8 mouse cellular contexts compared by ENCODE assay signal in genomic region chr2:165889266-165889665, GRCm38 (mm10). TPM values are rescaled to one million over a fixed set of nuclear protein-coding genes. Genes with fewer than 3 reads are reported as not detected.
A peak's percentile ranks its signal among the peaks of the same experiment; 100 is the strongest.
DNase-seq lines count a peak whose midpoint lies in the region; ATAC-seq lines count a peak whose summit lies in the region.

No protein-coding gene starts in this region.

- H3K27ac ChIP-seq in heart, embryonic 13.5 days (replicated peaks) = peak overlapping the region; percentile 100
- peak overlapping the region; percentile 30; the same call in 1 of the 2 replicates for H3K27ac ChIP-seq in brown adipose tissue, adult 24 weeks (replicated peaks; ENCODE audit: low read depth, low read length)
- peak overlapping the region; percentile 100 for H3K27ac ChIP-seq in hindbrain, embryonic 11.5 days (ENCODE audit: low read depth, low read length)
- peak overlapping the region; percentile 32 for H3K27ac ChIP-seq in midbrain, embryonic 11.5 days (ENCODE audit: low read depth, low read length)

- H3K27me3 ChIP-seq in heart, embryonic 13.5 days (replicated peaks) = no peaks in the 10 kb centered on the region
- no peaks in the 10 kb centered on the region for H3K27me3 ChIP-seq in hindbrain, embryonic 11.5 days (ENCODE audit: control insufficient read depth, insufficient read depth, low read length)
- H3K27me3 ChIP-seq in midbrain, embryonic 11.5 days (ENCODE audit: control insufficient read depth, insufficient read depth, low read length) = no peaks in the 10 kb centered on the region

- no peak overlapping the region for H3K4me3 ChIP-seq in heart, embryonic 13.5 days
- no peak overlapping the region for H3K4me3 ChIP-seq in brown adipose tissue, adult 24 weeks (ENCODE audit: insufficient read depth, low read depth, low read length)
- H3K4me3 ChIP-seq in hindbrain, embryonic 11.5 days (ENCODE audit: low read depth, low read length) = no peak overlapping the region
- H3K4me3 ChIP-seq in midbrain, embryonic 11.5 days (ENCODE audit: low read depth, low read length) = no peak overlapping the region

- ATAC-seq in heart, embryonic 13.5 days (ENCODE audit: extremely low read depth, insufficient number of reproducible peaks, low FRiP score, low TSS enrichment) = no peak
- ATAC-seq in hindbrain, embryonic 11.5 days (ENCODE audit: low FRiP score) = no peak
- no peak for ATAC-seq in midbrain, embryonic 11.5 days (ENCODE audit: low FRiP score)

- no peak for DNase-seq in heart, postnatal 14 days
- DNase-seq in hindbrain, embryonic 11.5 days (ENCODE audit: low spot score) = no peak
- DNase-seq in midbrain, embryonic 11.5 days (ENCODE audit: low spot score, missing footprints) = no peak
- no peak for DNase-seq in urinary bladder, adult 2 months (ENCODE audit: low spot score)
- DNase-seq in left cerebral cortex, postnatal 4 days = no peak
- DNase-seq in cerebellum, adult 11-12 months = no peak

- intact Hi-C loops in heart, postnatal 14 days (cut with DNase I) = no loop called here
- intact Hi-C loops in left cerebral cortex, postnatal 4 days (cut with DNase I) = no loop called here

- peak overlapping the region; percentile 76 for H3K4me2 ChIP-seq in heart, embryonic 13.5 days
- no peak overlapping the region for H3K4me2 ChIP-seq in hindbrain, embryonic 11.5 days (replicated peaks; ENCODE audit: low read depth, low read length)
- no peak overlapping the region for H3K4me2 ChIP-seq in midbrain, embryonic 11.5 days

- H3K4me1 ChIP-seq in heart, embryonic 13.5 days = peaks cover 66% of the 10 kb centered on the region
- peaks cover 29% of the 10 kb centered on the region for H3K4me1 ChIP-seq in brown adipose tissue, adult 24 weeks (ENCODE audit: control insufficient read depth, insufficient read depth, insufficient read length, low read length)
- peaks cover 40% of the 10 kb centered on the region for H3K4me1 ChIP-seq in hindbrain, embryonic 11.5 days (replicated peaks; ENCODE audit: control insufficient read depth, insufficient read depth, low read length)
- peaks cover 51% of the 10 kb centered on the region for H3K4me1 ChIP-seq in midbrain, embryonic 11.5 days (ENCODE audit: control insufficient read depth, insufficient read depth, low read length)

- 69% methylated on average over 7 of the region's 7 CpGs for WGBS in heart, embryonic 13.5 days
- WGBS in hindbrain, embryonic 11.5 days = 72% methylated on average over 7 of the region's 7 CpGs
- 80% methylated on average over 7 of the region's 7 CpGs for WGBS in midbrain, embryonic 11.5 days

- H3K9me3 ChIP-seq in heart, embryonic 13.5 days = no peaks in the 10 kb centered on the region
- no peaks in the 10 kb centered on the region for H3K9me3 ChIP-seq in hindbrain, embryonic 11.5 days (ENCODE audit: control insufficient read depth, low read length)
- H3K9me3 ChIP-seq in midbrain, embryonic 11.5 days (ENCODE audit: control insufficient read depth, low read length) = no peaks in the 10 kb centered on the region

- H3K36me3 ChIP-seq in heart, embryonic 13.5 days = no peaks in the 10 kb centered on the region
- H3K36me3 ChIP-seq in hindbrain, embryonic 11.5 days (ENCODE audit: control insufficient read depth, insufficient read depth, low read length) = no peaks in the 10 kb centered on the region
- H3K36me3 ChIP-seq in midbrain, embryonic 11.5 days (ENCODE audit: control insufficient read depth, insufficient read depth, low read length) = no peaks in the 10 kb centered on the region

- H3K9ac ChIP-seq in heart, embryonic 13.5 days = peak overlapping the region; percentile 82
- H3K9ac ChIP-seq in hindbrain, embryonic 11.5 days (ENCODE audit: low read depth, low read length) = no peak overlapping the region
- H3K9ac ChIP-seq in midbrain, embryonic 11.5 days (ENCODE audit: low read length) = peak overlapping the region; percentile 31

RNA-seq across cellular contexts. Expression of gene Zmynd8, which starts 9.6 kb away (rescaled TPM):
- polyA plus RNA-seq in heart, embryonic 13.5 days (2015; fragmentation: Nextera tagmentation; extraction: Ambion mirVana) = 41.5 and 42.4 TPM in 2 replicates
- total RNA-seq in heart, postnatal 14 days (2021) = 10 to 100 TPM; 52.0 to 52.5 TPM
- 6.7 and 17.9 TPM in 2 replicates for polyA plus RNA-seq in brown adipose tissue, adult 24 weeks (2012; ENCODE audit: insufficient read depth, insufficient read length, missing spikeins)
- 41.9 and 52.9 TPM in 2 replicates for polyA plus RNA-seq in hindbrain, embryonic 11.5 days (2014; fragmentation: Nextera tagmentation; extraction: Ambion mirVana)
- polyA plus RNA-seq in midbrain, embryonic 11.5 days (2014; fragmentation: Nextera tagmentation; extraction: Ambion mirVana) = 43.1 and 45.6 TPM in 2 replicates
- 35.3 and 46.7 TPM in 2 replicates for polyA plus RNA-seq in urinary bladder, adult 2 months (2012; rRNA removed)
- total RNA-seq in left cerebral cortex, postnatal 4 days (2021) = 100 to 1,000 TPM; 118 to 120 TPM

Comparison
In these comparisons a context has a peak if more than half of its experiments do, and no peak if none do; other contexts are left out.
1. H3K27ac ChIP-seq: peak in every context shown above with its lines; median percentile 100 in heart, embryonic 13.5 days; 100 in hindbrain, embryonic 11.5 days; 32 in midbrain, embryonic 11.5 days; 30 in brown adipose tissue, adult 24 weeks.